Mouse (Mus musculus): Measurements from ENCODE around the gene Ttll5. TPM values are rescaled to one million over a fixed set of nuclear protein-coding genes. Genes with fewer than 3 reads are reported as not detected.

The Ttll5 gene
- polyA plus RNA-seq, 1 experiment = 31.2 TPM

GRCm38 (mm10) chr12:86079202-86079667 is 254.8 kb downstream of the Ttll5 start:
- Histone ChIP-seq H3K4me3 (ENCODE audit: insufficient read depth, low read length) (peak overlapping the region; percentile 44), H3K27ac (ENCODE audit: insufficient read depth, low read length) (no peak overlapping the region), H3K4me1 (ENCODE audit: control insufficient read depth, insufficient read depth, low read length) (no peaks in the 10 kb centered on the region; the same call in 1 of the 2 replicates)
- TF ChIP-seq POLR2A (IDR thresholded peaks at IDR 0.05; ENCODE audit: extremely low read depth, insufficient read depth, low read length) (no peak), CTCF (IDR thresholded peaks at IDR 0.05; ENCODE audit: extremely low read depth, insufficient read depth, low read length) (peak; percentile 77)

- H3K4me3 ChIP-seq (ENCODE audit: insufficient read depth, low read length) = peak within 1 kb of the TSS; percentile 82
- TF ChIP-seq CTCF (IDR thresholded peaks at IDR 0.05; ENCODE audit: extremely low read depth, insufficient read depth, low read length) = no peak
- peak; percentile 78; the same call in 1 of the 2 replicates for TF ChIP-seq POLR2A (IDR thresholded peaks at IDR 0.05; ENCODE audit: extremely low read depth, insufficient read depth, low read length)
- no peak within 1 kb of the TSS for H3K27ac ChIP-seq (ENCODE audit: insufficient read depth, low read length)
- peaks cover 5% of the 10 kb centered on the region; the same call in 1 of the 2 replicates for H3K4me1 ChIP-seq (ENCODE audit: control insufficient read depth, insufficient read depth, low read length)
These were observed 258.1 kb downstream of the Ttll5 start, which contains the start of gene Ift43 for GRCm38 (mm10) chr12:86082481-86083012. Gene Ift43, plus strand, starts transcription at chr12:86082541.

- no peak for TF ChIP-seq POLR2A (IDR thresholded peaks at IDR 0.05; ENCODE audit: extremely low read depth, insufficient read depth, low read length)
- H3K4me1 ChIP-seq (ENCODE audit: control insufficient read depth, insufficient read depth, low read length) = peaks cover 9% of the 10 kb centered on the region; the same call in 1 of the 2 replicates
- no peak overlapping the region for H3K4me3 ChIP-seq (ENCODE audit: insufficient read depth, low read length)
- no peak overlapping the region for H3K27ac ChIP-seq (ENCODE audit: insufficient read depth, low read length)
These were observed 261.4 kb downstream of the Ttll5 start for GRCm38 (mm10) chr12:86085873-86086272.

GRCm38 (mm10) chr12:86086550-86086949 is 262.1 kb downstream of the Ttll5 start:
- TF ChIP-seq POLR2A (IDR thresholded peaks at IDR 0.05; ENCODE audit: extremely low read depth, insufficient read depth, low read length) = no peak
- no peak for TF ChIP-seq CTCF (IDR thresholded peaks at IDR 0.05; ENCODE audit: extremely low read depth, insufficient read depth, low read length)
- no peak overlapping the region for H3K4me3 ChIP-seq (ENCODE audit: insufficient read depth, low read length)
- peaks cover 9% of the 10 kb centered on the region; the same call in 1 of the 2 replicates for H3K4me1 ChIP-seq (ENCODE audit: control insufficient read depth, insufficient read depth, low read length)
- no peak overlapping the region for H3K27ac ChIP-seq (ENCODE audit: insufficient read depth, low read length)

GRCm38 (mm10) chr12:86088042-86088441 is 263.6 kb downstream of the Ttll5 start:
- Histone ChIP-seq H3K27ac (ENCODE audit: insufficient read depth, low read length) (no peak overlapping the region), H3K4me1 (ENCODE audit: control insufficient read depth, insufficient read depth, low read length) (peaks cover 9% of the 10 kb centered on the region; the same call in 1 of the 2 replicates), H3K4me3 (ENCODE audit: insufficient read depth, low read length) (no peak overlapping the region)
- TF ChIP-seq CTCF (IDR thresholded peaks at IDR 0.05; ENCODE audit: extremely low read depth, insufficient read depth, low read length) (no peak), POLR2A (IDR thresholded peaks at IDR 0.05; ENCODE audit: extremely low read depth, insufficient read depth, low read length) (no peak)

- no peak for TF ChIP-seq POLR2A (IDR thresholded peaks at IDR 0.05; ENCODE audit: extremely low read depth, insufficient read depth, low read length)
- no peak for TF ChIP-seq CTCF (IDR thresholded peaks at IDR 0.05; ENCODE audit: extremely low read depth, insufficient read depth, low read length)
- Histone ChIP-seq H3K4me1 (ENCODE audit: control insufficient read depth, insufficient read depth, low read length) (peaks cover 9% of the 10 kb centered on the region; the same call in 1 of the 2 replicates), H3K27ac (ENCODE audit: insufficient read depth, low read length) (no peak overlapping the region), H3K4me3 (ENCODE audit: insufficient read depth, low read length) (no peak overlapping the region)
These were observed 266.3 kb downstream of the Ttll5 start for GRCm38 (mm10) chr12:86090764-86091163.

- TF ChIP-seq POLR2A (IDR thresholded peaks at IDR 0.05; ENCODE audit: extremely low read depth, insufficient read depth, low read length) (no peak), CTCF (IDR thresholded peaks at IDR 0.05; ENCODE audit: extremely low read depth, insufficient read depth, low read length) (no peak)
- H3K4me1 ChIP-seq (ENCODE audit: control insufficient read depth, insufficient read depth, low read length) = peaks cover 6% of the 10 kb centered on the region; the same call in 1 of the 2 replicates
- H3K4me3 ChIP-seq (ENCODE audit: insufficient read depth, low read length) = no peak overlapping the region
- no peak overlapping the region for H3K27ac ChIP-seq (ENCODE audit: insufficient read depth, low read length)
These were observed 267.2 kb downstream of the Ttll5 start for GRCm38 (mm10) chr12:86091601-86092132.

- H3K4me3 ChIP-seq (ENCODE audit: insufficient read depth, low read length) = no peak overlapping the region
- H3K27ac ChIP-seq (ENCODE audit: insufficient read depth, low read length) = no peak overlapping the region
- TF ChIP-seq POLR2A (IDR thresholded peaks at IDR 0.05; ENCODE audit: extremely low read depth, insufficient read depth, low read length) (no peak), CTCF (IDR thresholded peaks at IDR 0.05; ENCODE audit: extremely low read depth, insufficient read depth, low read length) (no peak)
- peaks cover 5% of the 10 kb centered on the region; the same call in 1 of the 2 replicates for H3K4me1 ChIP-seq (ENCODE audit: control insufficient read depth, insufficient read depth, low read length)
These were observed 269.6 kb downstream of the Ttll5 start for GRCm38 (mm10) chr12:86094075-86094474.

GRCm38 (mm10) chr12:86095806-86096205 is 271.3 kb downstream of the Ttll5 start:
- Histone ChIP-seq H3K27ac (ENCODE audit: insufficient read depth, low read length) (no peak overlapping the region), H3K4me1 (ENCODE audit: control insufficient read depth, insufficient read depth, low read length) (no peaks in the 10 kb centered on the region; the same call in 1 of the 2 replicates), H3K4me3 (ENCODE audit: insufficient read depth, low read length) (no peak overlapping the region)
- no peak for TF ChIP-seq POLR2A (IDR thresholded peaks at IDR 0.05; ENCODE audit: extremely low read depth, insufficient read depth, low read length)
- TF ChIP-seq CTCF (IDR thresholded peaks at IDR 0.05; ENCODE audit: extremely low read depth, insufficient read depth, low read length) = no peak

GRCm38 (mm10) chr12:86097781-86098180 is 273.3 kb downstream of the Ttll5 start:
- H3K4me3 ChIP-seq (ENCODE audit: insufficient read depth, low read length) = no peak overlapping the region
- H3K27ac ChIP-seq (ENCODE audit: insufficient read depth, low read length) = no peak overlapping the region
- TF ChIP-seq POLR2A (IDR thresholded peaks at IDR 0.05; ENCODE audit: extremely low read depth, insufficient read depth, low read length) (no peak), CTCF (IDR thresholded peaks at IDR 0.05; ENCODE audit: extremely low read depth, insufficient read depth, low read length) (no peak)
- H3K4me1 ChIP-seq (ENCODE audit: control insufficient read depth, insufficient read depth, low read length) = 0 out of 2 replicates have a peak, but pooled peaks cover 1% of the 10 kb centered on the region
